Mouse (Mus musculus) lung, postnatal 0 days (tissue): ENCODE data around the gene Fanci. TPM values are rescaled to one million over a fixed set of nuclear protein-coding genes. Genes with fewer than 3 reads are reported as not detected.

Experiments
- ATAC-seq: fragments of 200-750 bp; cut with Nextera tagmentation; 2 replicates; pipeline ENCODE4 v1.8.0; 2017; ENCODE audit warnings: moderate library complexity
- DNase-seq: peaks from one replicate; pipeline ENCODE4 v3.0.0-alpha.2; 2016; ENCODE audit warnings: low spot score
- H3K27ac ChIP-seq: fragments of 300-500 bp; sonication (generic); 2 replicates; pipeline ENCODE4 v1.5.1; 2014; ENCODE audit warnings: antibody characterized with exemption, mild to moderate bottlenecking, low read length, mixed read lengths
- H3K27me3 ChIP-seq: fragments of 300-500 bp; sonication (generic); replicated peaks from 2 replicates; pipeline ENCODE4 v1.6.1; 2014; ENCODE audit warnings: low read length, mixed read lengths; ENCODE audit not compliant: insufficient read depth
- H3K36me3 ChIP-seq: fragments of 300-500 bp; sonication (generic); 2 replicates; pipeline ENCODE4 v1.6.1; 2014; ENCODE audit warnings: low read length, mixed read lengths; ENCODE audit not compliant: insufficient read depth
- H3K4me1 ChIP-seq: fragments of 300-500 bp; sonication (generic); 2 replicates; pipeline ENCODE4 v1.6.1; 2014; ENCODE audit warnings: antibody characterized with exemption, low read depth, low read length, mixed read lengths; ENCODE audit not compliant: insufficient read depth
- H3K4me2 ChIP-seq: fragments of 300-500 bp; sonication (generic); replicated peaks from 2 replicates; pipeline ENCODE4 v1.6.1; 2014; ENCODE audit warnings: low read depth, mild to moderate bottlenecking, low read length, moderate library complexity, mixed read lengths
- H3K4me3 ChIP-seq: fragments of 300-500 bp; sonication (generic); 2 replicates; pipeline ENCODE4 v1.5.1; 2014; ENCODE audit warnings: low read depth, low read length
- H3K9ac ChIP-seq: fragments of 300-500 bp; sonication (generic); replicated peaks from 2 replicates; pipeline ENCODE4 v1.6.1; 2014; ENCODE audit warnings: low read depth, mild to moderate bottlenecking
- H3K9me3 ChIP-seq: fragments of 300-500 bp; sonication (generic); 2 replicates; pipeline ENCODE4 v1.6.1; 2016; ENCODE audit warnings: low read length, mixed read lengths
- CTCF ChIP-seq: IDR thresholded peaks from 2 replicates; pipeline ENCODE4 v1.5.1; 2016; ENCODE audit warnings: antibody characterized with exemption, mild to moderate bottlenecking
- EP300 ChIP-seq: IDR thresholded peaks from 2 replicates; pipeline ENCODE4 v1.6.1; 2016; ENCODE audit warnings: antibody characterized with exemption, mild to moderate bottlenecking, control low read depth
- WGBS: fragments of 180-500 bp; shearing (Covaris S2); extraction: QIAGEN DNeasy Blood & Tissue Kit; methylation state at CpG from one replicate; pipeline ENCODE4 v1.1.7; 2014; 5-methylcytosine and 5-hydroxymethylcytosine counted together
- polyA plus RNA-seq: library from polyadenylated mRNA; unstranded; fragments of >200 nt; fragmentation: Nextera tagmentation; extraction: Ambion mirVana; gene quantifications from 2 replicates; pipeline ENCODE4 v1.2.1, GENCODE M21; 2015

The Fanci gene
- polyA plus RNA-seq, 1 experiment from 2014 or later: 0.50 TPM

- ATAC-seq: no peak
- no peak overlapping the region for H3K4me2 ChIP-seq
- no peak for TF ChIP-seq CTCF
- TF ChIP-seq EP300: no peak
- no peak for DNase-seq
- WGBS: 52% methylated on average over 3 of the region's 3 CpGs
- H3K4me1 ChIP-seq: peaks cover 4% of the 10 kb centered on the region; the same call in 1 of the 2 replicates
- H3K9me3 ChIP-seq: no peaks in the 10 kb centered on the region
- no peaks in the 10 kb centered on the region for H3K27me3 ChIP-seq
- H3K27ac ChIP-seq: no peak overlapping the region
- no peaks in the 10 kb centered on the region for H3K36me3 ChIP-seq
- no peak overlapping the region for H3K4me3 ChIP-seq
- no peak overlapping the region for H3K9ac ChIP-seq
These were observed 79.0 kb downstream of the Fanci start for GRCm38 (mm10) chr7:79470718-79471117.

- Histone ChIP-seq H3K4me1 (peaks cover 4% of the 10 kb centered on the region; the same call in 1 of the 2 replicates), H3K4me3 (no peak overlapping the region), H3K9me3 (no peaks in the 10 kb centered on the region), H3K27me3 (no peaks in the 10 kb centered on the region), H3K4me2 (no peak overlapping the region), H3K36me3 (no peaks in the 10 kb centered on the region), H3K27ac (no peak overlapping the region), H3K9ac (no peak overlapping the region)
- ATAC-seq: no peak
- 59% methylated on average over 7 of the region's 7 CpGs for WGBS
- no peak for DNase-seq
- peak; percentile 54 for TF ChIP-seq CTCF
- TF ChIP-seq EP300: no peak
These were observed 79.7 kb downstream of the Fanci start for GRCm38 (mm10) chr7:79471436-79471835.

- H3K36me3 ChIP-seq: no peaks in the 10 kb centered on the region
- H3K4me2 ChIP-seq: no peak overlapping the region
- no peaks in the 10 kb centered on the region for H3K9me3 ChIP-seq
- H3K27ac ChIP-seq: no peak overlapping the region
- no peak for ATAC-seq
- TF ChIP-seq EP300: no peak
- peak; percentile 59 for TF ChIP-seq CTCF
- no peak overlapping the region for H3K9ac ChIP-seq
- DNase-seq: no peak
- H3K4me1 ChIP-seq: no peaks in the 10 kb centered on the region
- no peaks in the 10 kb centered on the region for H3K27me3 ChIP-seq
- WGBS: 65% methylated on average over 2 of the region's 2 CpGs
- no peak overlapping the region for H3K4me3 ChIP-seq
These were observed 81.1 kb downstream of the Fanci start for GRCm38 (mm10) chr7:79472792-79473191.

- WGBS: 63% methylated on average over 9 of the region's 9 CpGs
- H3K4me3 ChIP-seq: no peak overlapping the region
- ATAC-seq: peak; percentile 76
These were observed 81.9 kb downstream of the Fanci start for GRCm38 (mm10) chr7:79473496-79474194.

GRCm38 (mm10) chr7:79474831-79475399 lies 83.2 kb downstream of the Fanci start:
- H3K36me3 ChIP-seq: no peaks in the 10 kb centered on the region
- WGBS: 36% methylated on average over 5 of the region's 5 CpGs
- ATAC-seq (peak; percentile 72), DNase-seq (peak; percentile 72)
- no peak overlapping the region for H3K9ac ChIP-seq
- peak overlapping the region; percentile 3; the same call in 1 of the 2 replicates for H3K27ac ChIP-seq
- TF ChIP-seq EP300 (peak; percentile 87), CTCF (0 out of 2 replicates have a peak, but pooled peaks have one; percentile 8)
- H3K9me3 ChIP-seq: no peaks in the 10 kb centered on the region
- H3K4me1 ChIP-seq: no peaks in the 10 kb centered on the region
- no peaks in the 10 kb centered on the region for H3K27me3 ChIP-seq
- no peak overlapping the region for H3K4me2 ChIP-seq
- H3K4me3 ChIP-seq: no peak overlapping the region

More at GRCm38 (mm10) chr7:79473496-79474194, 81.9 kb downstream of the Fanci start:
- Histone ChIP-seq H3K4me1 (no peaks in the 10 kb centered on the region), H3K4me2 (no peak overlapping the region), H3K9ac (no peak overlapping the region), H3K27ac (peak overlapping the region; percentile 74), H3K36me3 (no peaks in the 10 kb centered on the region), H3K27me3 (no peaks in the 10 kb centered on the region), H3K9me3 (no peaks in the 10 kb centered on the region)
- TF ChIP-seq CTCF (no peak), EP300 (peak; percentile 76)
- peak; percentile 72 for DNase-seq

GRCm38 (mm10) chr7:79486528-79486927 lies 94.8 kb downstream of the Fanci start:
- Histone ChIP-seq H3K4me2 (no peak overlapping the region), H3K9ac (no peak overlapping the region), H3K4me1 (no peaks in the 10 kb centered on the region), H3K4me3 (no peak overlapping the region), H3K27ac (no peak overlapping the region), H3K36me3 (no peaks in the 10 kb centered on the region), H3K9me3 (no peaks in the 10 kb centered on the region), H3K27me3 (no peaks in the 10 kb centered on the region)
- ATAC-seq: no peak
- TF ChIP-seq EP300 (no peak), CTCF (no peak)
- DNase-seq: no peak
- WGBS: 47% methylated on average over 10 of the region's 10 CpGs
